Mouse (Mus musculus) G1E (cell line): ENCODE results near the gene Mgam. TPM values are rescaled to one million over a fixed set of nuclear protein-coding genes. Genes with fewer than 3 reads are reported as not detected.
"Not testable (repeated sequence)": the region's sequence is repeated elsewhere in the genome, so short reads cannot be mapped to it uniquely, and the experiment has no call there.

Source experiments
- ATAC-seq: 2 replicates; pipeline ENCODE4 v1.8.0; 2016; ENCODE audit warnings: mild to moderate bottlenecking; ENCODE audit not compliant: insufficient number of reproducible peaks, poor library complexity, low FRiP score, severe bottlenecking; ENCODE audit errors: extremely low read depth
- DNase-seq: peaks from one replicate; pipeline ENCODE4 v3.0.0; 2012; ENCODE audit warnings: low spot score
- H3K27me3 ChIP-seq: 2 replicates; pipeline ENCODE4 v1.6.1; 2012; ENCODE audit warnings: mild to moderate bottlenecking, low read length, inconsistent platforms; ENCODE audit not compliant: insufficient read depth
- H3K36me3 ChIP-seq: replicated peaks from 2 replicates; pipeline ENCODE3; 2012; ENCODE audit warnings: mild to moderate bottlenecking, inconsistent platforms
- H3K4me1 ChIP-seq: 2 replicates; pipeline ENCODE4 v1.6.1; 2012; ENCODE audit warnings: low read depth, low read length, inconsistent platforms, mixed read lengths; ENCODE audit not compliant: insufficient read depth
- H3K4me3 ChIP-seq: 2 replicates; pipeline ENCODE4 v1.5.1; 2012; ENCODE audit warnings: low read depth, mild to moderate bottlenecking, inconsistent platforms, low read length, moderate library complexity, mixed read lengths
- H3K9me3 ChIP-seq: replicated peaks from 2 replicates; pipeline ENCODE4 v1.6.1; 2012; ENCODE audit warnings: inconsistent platforms
- CTCF ChIP-seq: IDR thresholded peaks from 2 replicates; pipeline ENCODE4 v1.5.1; 2012; ENCODE audit warnings: low read depth, low read length, inconsistent platforms, mixed read lengths
- GATA1 ChIP-seq: IDR thresholded peaks from 2 replicates; pipeline ENCODE4 v1.6.1; 2012; ENCODE audit warnings: borderline replicate concordance, low read length, inconsistent platforms, mixed read lengths
- GATA2 ChIP-seq: IDR thresholded peaks from 2 replicates; pipeline ENCODE4 v1.6.1; 2012; ENCODE audit warnings: low read depth, low read length, inconsistent platforms, borderline replicate concordance
- POLR2AphosphoS5 ChIP-seq: IDR thresholded peaks from 2 replicates; pipeline ENCODE4 v1.6.1; 2012; ENCODE audit warnings: low read depth, low read length, inconsistent platforms; ENCODE audit not compliant: insufficient replicate concordance
- TAL1 ChIP-seq: conservative IDR thresholded peaks from 2 replicates; pipeline ENCODE4 v1.6.1; 2012; ENCODE audit warnings: low read depth, low read length, inconsistent platforms, mixed read lengths
- polyA plus RNA-seq: library from polyadenylated mRNA; stranded (reverse); fragments of >175 nt; gene quantifications from 2 replicates; pipeline ENCODE4 v1.2.3, GENCODE M21; 2012
- total RNA-seq, 2 experiments: library from RNA; stranded (forward) in 1 of 2; stranded (reverse) in 1 of 2; fragments of 200-1000 nt in 1 of 2; fragments of >200 nt in 1 of 2; fragmentation: Nextera tagmentation in 1 of 2; gene quantifications; 2 replicates each; pipeline ENCODE4 v1.2.3; 2014 to 2017

The Mgam gene
- total and polyA plus RNA-seq, 3 experiments, result 0.05 TPM; not detected in 2

- H3K4me1 ChIP-seq, result no peaks in the 10 kb centered on the region
- DNase-seq (no peak), ATAC-seq (no peak)
- H3K36me3 ChIP-seq, result no peaks in the 10 kb centered on the region
- no peak overlapping the region for H3K4me3 ChIP-seq
- H3K27me3 ChIP-seq, result no peaks in the 10 kb centered on the region
- TF ChIP-seq GATA2, result no peak
- TF ChIP-seq GATA1, result no peak
- TF ChIP-seq CTCF, result no peak
- no peak for TF ChIP-seq TAL1
- TF ChIP-seq POLR2AphosphoS5, result no peak
- no peaks in the 10 kb centered on the region for H3K9me3 ChIP-seq
These were observed 87.1 kb downstream of the Mgam start for GRCm38 (mm10) chr6:40715705-40716104.

GRCm38 (mm10) chr6:40728506-40728905, 99.9 kb downstream of the Mgam start:
- H3K9me3 ChIP-seq, H3K36me3 ChIP-seq, H3K27me3 ChIP-seq, H3K4me1 ChIP-seq, H3K4me3 ChIP-seq, ATAC-seq, DNase-seq: not testable (repeated sequence)

- TF ChIP-seq POLR2AphosphoS5, result no peak
- TF ChIP-seq GATA2, result no peak
- TF ChIP-seq CTCF, result no peak
- TF ChIP-seq TAL1, result no peak
- no peak for TF ChIP-seq GATA1
These were observed 110.9 kb downstream of the Mgam start for GRCm38 (mm10) chr6:40739545-40739944.

GRCm38 (mm10) chr6:40749030-40749429, 120.4 kb downstream of the Mgam start:
- not testable (repeated sequence) for H3K27me3 ChIP-seq, H3K4me3 ChIP-seq, DNase-seq, H3K36me3 ChIP-seq, ATAC-seq, H3K9me3 ChIP-seq, H3K4me1 ChIP-seq

More at GRCm38 (mm10) chr6:40739545-40739944, 110.9 kb downstream of the Mgam start:
- H3K4me1 ChIP-seq, result no peaks in the 10 kb centered on the region
- no peaks in the 10 kb centered on the region for H3K36me3 ChIP-seq
- ATAC-seq (no peak), DNase-seq (no peak)
- no peaks in the 10 kb centered on the region for H3K27me3 ChIP-seq
- H3K4me3 ChIP-seq, result no peak overlapping the region
- H3K9me3 ChIP-seq, result no peaks in the 10 kb centered on the region

- ATAC-seq, result no peak
- TF ChIP-seq GATA2 (no peak), CTCF (no peak), POLR2AphosphoS5 (no peak), TAL1 (no peak), GATA1 (no peak)
These were observed 127.3 kb downstream of the Mgam start for GRCm38 (mm10) chr6:40755948-40756347.

GRCm38 (mm10) chr6:40757346-40757745, 128.7 kb downstream of the Mgam start:
- not testable (repeated sequence) for ATAC-seq, H3K4me1 ChIP-seq, H3K36me3 ChIP-seq, DNase-seq, H3K27me3 ChIP-seq, H3K4me3 ChIP-seq, H3K9me3 ChIP-seq

More at GRCm38 (mm10) chr6:40755948-40756347, 127.3 kb downstream of the Mgam start:
- H3K36me3 ChIP-seq, result no peaks in the 10 kb centered on the region
- no peaks in the 10 kb centered on the region for H3K4me1 ChIP-seq
- H3K9me3 ChIP-seq, result no peaks in the 10 kb centered on the region
- DNase-seq, result no peak
- H3K27me3 ChIP-seq, result no peaks in the 10 kb centered on the region
- no peak overlapping the region for H3K4me3 ChIP-seq

- DNase-seq, result no peak
- Histone ChIP-seq H3K36me3 (no peaks in the 10 kb centered on the region), H3K4me1 (no peaks in the 10 kb centered on the region), H3K9me3 (no peaks in the 10 kb centered on the region), H3K4me3 (no peak overlapping the region), H3K27me3 (no peaks in the 10 kb centered on the region)
- ATAC-seq, result no peak
- TF ChIP-seq POLR2AphosphoS5, result no peak
- no peak for TF ChIP-seq GATA2
- no peak for TF ChIP-seq GATA1
- TF ChIP-seq CTCF, result no peak
- no peak for TF ChIP-seq TAL1
These were observed 146.0 kb downstream of the Mgam start for GRCm38 (mm10) chr6:40774656-40775055.

- Histone ChIP-seq H3K36me3 (no peaks in the 10 kb centered on the region), H3K4me3 (no peak overlapping the region), H3K9me3 (no peaks in the 10 kb centered on the region), H3K27me3 (no peaks in the 10 kb centered on the region), H3K4me1 (no peaks in the 10 kb centered on the region)
- DNase-seq (no peak), ATAC-seq (no peak)
- TF ChIP-seq GATA2 (no peak), TAL1 (no peak), POLR2AphosphoS5 (no peak), CTCF (no peak), GATA1 (no peak)
These were observed 149.8 kb downstream of the Mgam start for GRCm38 (mm10) chr6:40778458-40778857.
